In the genomic region with DNA sequence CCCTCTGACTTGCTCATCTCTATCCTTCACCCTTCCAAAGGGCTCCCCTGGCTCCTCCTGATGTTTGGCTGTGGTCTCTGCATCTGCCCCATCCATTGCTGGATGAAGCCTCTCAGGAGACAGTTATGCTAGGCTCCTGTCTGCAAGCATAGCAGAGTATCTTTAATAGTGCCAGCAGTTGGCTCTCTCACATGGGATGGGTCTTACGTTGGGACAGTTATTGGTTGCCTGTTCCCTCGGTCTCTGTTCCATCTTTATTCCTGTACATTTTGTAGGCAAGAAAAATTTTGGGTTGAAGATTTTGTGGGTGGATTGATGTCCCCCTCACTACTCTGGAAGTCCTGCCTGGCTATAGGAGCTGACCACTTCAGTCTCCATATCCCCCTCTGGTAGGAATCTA, we compare ENCODE assay signal across 16 mouse cellular contexts.
"Had no signal": no experiment of that assay in that cellular context is flagged by ENCODE, and none has a peak within 500 bp of the region (broad histone marks: within the 10 kb centered on the region; RNA-seq: fewer than 3 reads in every experiment).

No protein-coding gene starts in this region.

- H3K4me3 ChIP-seq: neural tube, embryonic 13.5 days; neural tube, embryonic 15.5 days; stomach, embryonic 15.5 days had no signal

- H3K9me3 ChIP-seq: neural tube, embryonic 13.5 days; neural tube, embryonic 15.5 days; stomach, embryonic 15.5 days had no signal

- H3K36me3 ChIP-seq: neural tube, embryonic 13.5 days; neural tube, embryonic 15.5 days; stomach, embryonic 15.5 days had no signal

- DNase-seq: retina, postnatal 1 day; right cerebral cortex, adult 18-20 months; right cerebral cortex, postnatal 14 days; right cerebral cortex, postnatal 25 days; right cerebral cortex, postnatal 4 days; spleen, adult 18-20 months; thymus, adult 18-20 months; thymus, adult 2 months; thymus, postnatal 14 days; thymus, postnatal 25 days; thymus, postnatal 36 days; thymus, postnatal 4 days had no signal

- H3K4me1 ChIP-seq: stomach, embryonic 15.5 days had no signal

- H3K27me3 ChIP-seq: neural tube, embryonic 13.5 days; neural tube, embryonic 15.5 days; stomach, embryonic 15.5 days had no signal

- H3K27ac ChIP-seq: neural tube, embryonic 13.5 days; neural tube, embryonic 15.5 days; stomach, embryonic 15.5 days; stomach, postnatal 0 days had no signal
